Mouse (Mus musculus) heart, adult 2 months (tissue): ENCODE results near the gene Pfdn4. TPM values are rescaled to one million over a fixed set of nuclear protein-coding genes. Genes with fewer than 3 reads are reported as not detected.

Experiments used
- DNase-seq, 2 experiments: peaks; one replicate each; pipeline ENCODE4 v3.0.0; 2021
- H3K27ac ChIP-seq: fragments of 200-600 bp; 2 replicates; pipeline ENCODE4 v1.8.1; 2022
- H3K27me3 ChIP-seq: fragments of 200-500 bp; 2 replicates; pipeline ENCODE4 v1.6.1; 2012; ENCODE audit warnings: mild to moderate bottlenecking, low read length, inconsistent platforms, mixed read lengths; ENCODE audit not compliant: control insufficient read depth, insufficient read depth
- H3K36me3 ChIP-seq: fragments of 200-500 bp; 2 replicates; pipeline ENCODE4 v1.6.1; 2012; ENCODE audit warnings: low read length, inconsistent platforms; ENCODE audit not compliant: control insufficient read depth, insufficient read depth
- H3K4me1 ChIP-seq: fragments of 200-500 bp; 2 replicates; pipeline ENCODE4 v1.6.1; 2011; ENCODE audit warnings: low read length; ENCODE audit not compliant: control insufficient read depth, insufficient read depth
- H3K4me3 ChIP-seq: fragments of 200-600 bp; 2 replicates; pipeline ENCODE4 v1.8.1; 2022
- H3K79me2 ChIP-seq: fragments of 200-500 bp; replicated peaks from 2 replicates; pipeline ENCODE4 v1.6.1; 2012; ENCODE audit warnings: mild to moderate bottlenecking, inconsistent platforms, low read length, moderate library complexity, mixed read lengths; ENCODE audit not compliant: control insufficient read depth, insufficient read depth
- H3K9ac ChIP-seq: fragments of 200-500 bp; 2 replicates; pipeline ENCODE4 v1.6.1; 2012; ENCODE audit warnings: low read depth, mild to moderate bottlenecking, control low read depth, inconsistent platforms, low read length, mixed read lengths
- CTCF ChIP-seq: fragments of 200-600 bp; IDR thresholded peaks from 2 replicates; pipeline ENCODE4 v1.8.1; 2022; ENCODE audit warnings: antibody characterized with exemption, mild to moderate bottlenecking, moderate library complexity
- EP300 ChIP-seq: fragments of 200-500 bp; IDR thresholded peaks from 2 replicates; pipeline ENCODE4 v1.6.1; 2011; ENCODE audit warnings: low read depth, low read length, control low read depth; ENCODE audit not compliant: insufficient read depth
- POLR2A ChIP-seq: fragments of 200-500 bp; IDR thresholded peaks from 2 replicates; pipeline ENCODE4 v1.6.1; 2011; ENCODE audit warnings: mild to moderate bottlenecking, low read depth, low read length, control low read depth; ENCODE audit not compliant: insufficient read depth
- WGBS: fragments of 180-500 bp; shearing (Covaris S2); methylation state at CpG from one replicate; pipeline ENCODE4 v1.1.7; 2018; 5-methylcytosine and 5-hydroxymethylcytosine counted together
- intact Hi-C: fragments of 180-260 bp; cut with DNase I; formaldehyde crosslinking; loops from one replicate; pipeline ENCODE4 v1.15.1; 2025
- polyA plus RNA-seq: library from polyadenylated mRNA; depleted of rRNA; stranded (reverse); fragments of >200 nt; gene quantifications from 2 replicates; pipeline ENCODE4 v1.2.3, GENCODE M21; 2012
- total RNA-seq, 2 experiments: library from RNA; stranded (reverse); gene quantifications; 2 replicates each; pipeline ENCODE4 v1.2.3; 2021

The Pfdn4 gene
- total and polyA plus RNA-seq, 3 experiments = 3.6 to 13.3 (median 10.6) TPM

- no peak overlapping the region for H3K4me3 ChIP-seq
- no peaks in the 10 kb centered on the region for H3K36me3 ChIP-seq
- no peak for DNase-seq
- no peak for TF ChIP-seq POLR2A
- no peak for TF ChIP-seq EP300
- TF ChIP-seq CTCF = no peak
- no peaks in the 10 kb centered on the region for H3K27me3 ChIP-seq
- intact Hi-C loops = no loop called here
- no peaks in the 10 kb centered on the region for H3K79me2 ChIP-seq
- no peak overlapping the region for H3K9ac ChIP-seq
- no peaks in the 10 kb centered on the region for H3K4me1 ChIP-seq
- H3K27ac ChIP-seq = no peak overlapping the region
Measured at GRCm38 (mm10) chr2:170535841-170536240, 39.6 kb downstream of the Pfdn4 start.

GRCm38 (mm10) chr2:170539211-170539610 is 43.0 kb downstream of the Pfdn4 start:
- Histone ChIP-seq H3K27ac (no peak overlapping the region), H3K79me2 (no peaks in the 10 kb centered on the region), H3K27me3 (no peaks in the 10 kb centered on the region), H3K9ac (no peak overlapping the region), H3K4me3 (no peak overlapping the region), H3K36me3 (no peaks in the 10 kb centered on the region), H3K4me1 (no peaks in the 10 kb centered on the region)
- intact Hi-C loops = no loop called here
- TF ChIP-seq POLR2A (no peak), CTCF (no peak), EP300 (no peak)
- no peak for DNase-seq
- WGBS = 87% methylated on average over 9 of the region's 9 CpGs

- WGBS = 90% methylated on average over 5 of the region's 5 CpGs
- intact Hi-C loops = no loop called here
- no peaks in the 10 kb centered on the region for H3K4me1 ChIP-seq
- no peaks in the 10 kb centered on the region for H3K79me2 ChIP-seq
- H3K27ac ChIP-seq = no peak overlapping the region
- no peaks in the 10 kb centered on the region for H3K36me3 ChIP-seq
- H3K27me3 ChIP-seq = no peaks in the 10 kb centered on the region
- no peak overlapping the region for H3K9ac ChIP-seq
- no peak for DNase-seq
- TF ChIP-seq POLR2A = no peak
- no peak for TF ChIP-seq CTCF
- no peak for TF ChIP-seq EP300
- no peak overlapping the region for H3K4me3 ChIP-seq
Measured at GRCm38 (mm10) chr2:170543625-170544024, 47.4 kb downstream of the Pfdn4 start.

- intact Hi-C loops = no loop called here
- DNase-seq = no peak
- 65% methylated on average over 3 of the region's 3 CpGs for WGBS
- no peaks in the 10 kb centered on the region for H3K27me3 ChIP-seq
- no peak for TF ChIP-seq EP300
- TF ChIP-seq POLR2A = no peak
- TF ChIP-seq CTCF = no peak
- H3K36me3 ChIP-seq = no peaks in the 10 kb centered on the region
- no peaks in the 10 kb centered on the region for H3K4me1 ChIP-seq
- H3K9ac ChIP-seq = no peak overlapping the region
- no peak overlapping the region for H3K27ac ChIP-seq
- no peaks in the 10 kb centered on the region for H3K79me2 ChIP-seq
- no peak overlapping the region for H3K4me3 ChIP-seq
Measured at GRCm38 (mm10) chr2:170544159-170544558, 47.9 kb downstream of the Pfdn4 start.

GRCm38 (mm10) chr2:170544950-170545349 is 48.7 kb downstream of the Pfdn4 start:
- H3K4me1 ChIP-seq = no peaks in the 10 kb centered on the region
- intact Hi-C loops = no loop called here
- H3K4me3 ChIP-seq = no peak overlapping the region
- H3K9ac ChIP-seq = no peak overlapping the region
- WGBS = 87% methylated on average over 7 of the region's 7 CpGs
- no peak overlapping the region for H3K27ac ChIP-seq
- H3K27me3 ChIP-seq = no peaks in the 10 kb centered on the region
- H3K79me2 ChIP-seq = no peaks in the 10 kb centered on the region
- H3K36me3 ChIP-seq = no peaks in the 10 kb centered on the region
- DNase-seq = no peak
- TF ChIP-seq POLR2A (no peak), EP300 (no peak), CTCF (no peak)

- WGBS = 66% methylated on average over 4 of the region's 4 CpGs
- Histone ChIP-seq H3K27me3 (no peaks in the 10 kb centered on the region), H3K36me3 (no peaks in the 10 kb centered on the region), H3K27ac (no peak overlapping the region), H3K4me3 (no peak overlapping the region), H3K4me1 (no peaks in the 10 kb centered on the region), H3K79me2 (no peaks in the 10 kb centered on the region), H3K9ac (no peak overlapping the region)
- intact Hi-C loops = no loop called here
- DNase-seq = no peak
- TF ChIP-seq POLR2A (no peak), EP300 (no peak), CTCF (no peak)
Measured at GRCm38 (mm10) chr2:170545745-170546144, 49.5 kb downstream of the Pfdn4 start.
